Mouse (Mus musculus) forebrain, postnatal 0 days (tissue): Measurements from ENCODE around the gene Tmem206. TPM values are rescaled to one million over a fixed set of nuclear protein-coding genes. Genes with fewer than 3 reads are reported as not detected.

ENCODE experiments used
- ATAC-seq: fragments of 200-750 bp; cut with Nextera tagmentation; 2 replicates; pipeline ENCODE4 v1.8.0; 2017; ENCODE audit warnings: mild to moderate bottlenecking, moderate library complexity
- DNase-seq: peaks from one replicate; pipeline ENCODE4 v3.0.0-alpha.2; 2015
- H3K27ac ChIP-seq: fragments of 300-500 bp; sonication (generic); 2 replicates; pipeline ENCODE4 v1.5.1; 2014; ENCODE audit warnings: low read depth, mild to moderate bottlenecking, antibody characterized with exemption, low read length, moderate library complexity, mixed read lengths
- H3K27me3 ChIP-seq: fragments of 300-500 bp; sonication (generic); 2 replicates; pipeline ENCODE4 v1.6.1; 2014; ENCODE audit warnings: mild to moderate bottlenecking, low read length, mixed read lengths; ENCODE audit not compliant: insufficient read depth
- H3K36me3 ChIP-seq: fragments of 300-500 bp; sonication (generic); 2 replicates; pipeline ENCODE4 v1.6.1; 2014; ENCODE audit warnings: mild to moderate bottlenecking, moderate library complexity; ENCODE audit not compliant: insufficient read depth
- H3K4me1 ChIP-seq: fragments of 300-500 bp; sonication (generic); 2 replicates; pipeline ENCODE4 v1.6.1; 2014; ENCODE audit warnings: antibody characterized with exemption; ENCODE audit not compliant: insufficient read depth
- H3K4me2 ChIP-seq: fragments of 300-500 bp; sonication (generic); 2 replicates; pipeline ENCODE4 v1.6.1; 2014; ENCODE audit warnings: low read depth, mild to moderate bottlenecking, moderate library complexity
- H3K4me3 ChIP-seq: fragments of 300-500 bp; sonication (generic); 2 replicates; pipeline ENCODE4 v1.5.1; 2014; ENCODE audit warnings: low read depth, low read length, mixed read lengths
- H3K9ac ChIP-seq: fragments of 300-500 bp; sonication (generic); 2 replicates; pipeline ENCODE4 v1.6.1; 2014; ENCODE audit warnings: mild to moderate bottlenecking
- H3K9me3 ChIP-seq: fragments of 300-500 bp; sonication (generic); 2 replicates; pipeline ENCODE4 v1.6.1; 2016; ENCODE audit warnings: low read length
- CTCF ChIP-seq: sonication (generic); IDR thresholded peaks from 2 replicates; pipeline ENCODE4 v1.5.1; 2016; ENCODE audit warnings: antibody characterized with exemption, control low read depth, low read depth
- WGBS: fragments of 180-500 bp; shearing (Covaris S2); extraction: QIAGEN DNeasy Blood & Tissue Kit; methylation state at CpG from one replicate; pipeline ENCODE4 v1.1.7; 2014; 5-methylcytosine and 5-hydroxymethylcytosine counted together
- polyA plus RNA-seq: library from polyadenylated mRNA; unstranded; fragments of >200 nt; fragmentation: Nextera tagmentation; extraction: Ambion mirVana; gene quantifications from 2 replicates; pipeline ENCODE4 v1.2.1, GENCODE M21; 2015
- total RNA-seq: library from RNA; depleted of rRNA; stranded (reverse); fragments of >200 nt; gene quantifications from 2 replicates; pipeline ENCODE4 v1.2.3, GENCODE M21; 2014

The Tmem206 gene
- total and polyA plus RNA-seq, 2 experiments from 2014 or later = 28.3 to 30.8 TPM

DNA sequence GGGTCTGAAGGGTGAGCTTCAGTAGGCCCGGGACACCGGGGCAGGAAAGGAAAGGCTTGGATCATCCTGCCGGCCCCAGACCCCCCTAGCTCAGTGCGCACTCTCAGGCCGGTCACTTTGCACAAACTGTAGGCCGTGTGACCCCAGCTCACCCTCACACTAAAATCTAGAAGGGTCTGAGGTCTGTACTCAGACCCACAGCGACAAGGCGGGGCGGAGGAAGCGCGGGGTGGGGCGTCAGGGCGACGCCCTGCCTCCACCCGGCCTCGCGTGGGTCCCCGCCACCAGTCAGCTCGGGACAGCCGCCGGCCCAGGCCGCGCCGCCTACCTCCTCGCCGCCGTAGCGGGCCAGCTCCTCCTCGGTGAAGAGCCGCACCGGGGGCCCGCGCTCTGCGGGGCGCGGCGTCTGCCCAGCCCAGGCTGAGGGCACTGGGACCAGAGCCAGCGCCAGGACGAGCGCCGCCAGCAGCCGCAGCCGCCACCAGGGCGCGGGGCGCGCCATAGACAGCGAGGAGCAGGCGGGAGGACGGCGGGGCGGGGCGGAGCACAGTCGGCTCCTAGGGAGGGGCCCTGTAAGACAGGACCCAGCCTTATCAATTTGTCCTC, 8.0 kb upstream of the Tmem206 start, which contains the start of gene Nenf:
TSS of gene Nenf (minus strand) at position 604 of the 606 bp plus-strand sequence.
- H3K27me3 ChIP-seq = no peaks in the 10 kb centered on the region
- peak; percentile 94 for ATAC-seq
- no peaks in the 10 kb centered on the region for H3K36me3 ChIP-seq
- DNase-seq = peak; percentile 79
- peak within 1 kb of the TSS; percentile 66 for H3K4me2 ChIP-seq
- 3% methylated on average over 46 of the region's 54 CpGs for WGBS
- H3K4me3 ChIP-seq = peak within 1 kb of the TSS; percentile 70
- H3K9me3 ChIP-seq = no peaks in the 10 kb centered on the region
- H3K4me1 ChIP-seq = 0 out of 2 replicates have a peak, but pooled peaks cover 6% of the 10 kb centered on the region
- TF ChIP-seq CTCF = peak; percentile 41
- H3K9ac ChIP-seq = peak within 1 kb of the TSS; percentile 89
- peak within 1 kb of the TSS; percentile 78; the same call in 1 of the 2 replicates for H3K27ac ChIP-seq

DNA sequence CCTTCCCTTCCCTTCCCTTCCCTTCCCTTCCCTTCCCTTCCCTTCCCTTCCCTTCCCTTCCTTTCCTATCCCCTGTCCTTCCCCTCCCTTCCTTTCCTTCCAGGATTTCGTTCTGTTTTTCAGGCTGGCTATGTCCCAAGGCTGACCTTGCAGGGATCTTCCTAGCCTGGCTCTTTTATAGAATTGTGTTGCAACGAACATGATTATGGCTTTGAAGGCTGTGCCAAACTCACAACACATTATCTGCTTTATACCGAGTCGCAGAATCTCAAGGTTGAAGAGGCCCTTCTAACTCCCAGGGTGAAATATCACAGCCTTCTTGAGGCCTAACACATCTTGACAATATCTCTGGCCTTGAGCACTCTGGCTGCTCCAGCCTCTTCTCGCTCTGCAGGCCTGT, 7.0 kb upstream of the Tmem206 start:
- ATAC-seq = no peak
- no peak overlapping the region for H3K9ac ChIP-seq
- no peak overlapping the region for H3K4me3 ChIP-seq
- no peaks in the 10 kb centered on the region for H3K27me3 ChIP-seq
- H3K27ac ChIP-seq = no peak overlapping the region
- TF ChIP-seq CTCF = no peak
- H3K9me3 ChIP-seq = no peaks in the 10 kb centered on the region
- H3K4me1 ChIP-seq = 0 out of 2 replicates have a peak, but pooled peaks cover 6% of the 10 kb centered on the region
- DNase-seq = no peak
- 72% methylated on average over 5 of the region's 5 CpGs for WGBS
- no peaks in the 10 kb centered on the region for H3K36me3 ChIP-seq
- H3K4me2 ChIP-seq = no peak overlapping the region

DNA sequence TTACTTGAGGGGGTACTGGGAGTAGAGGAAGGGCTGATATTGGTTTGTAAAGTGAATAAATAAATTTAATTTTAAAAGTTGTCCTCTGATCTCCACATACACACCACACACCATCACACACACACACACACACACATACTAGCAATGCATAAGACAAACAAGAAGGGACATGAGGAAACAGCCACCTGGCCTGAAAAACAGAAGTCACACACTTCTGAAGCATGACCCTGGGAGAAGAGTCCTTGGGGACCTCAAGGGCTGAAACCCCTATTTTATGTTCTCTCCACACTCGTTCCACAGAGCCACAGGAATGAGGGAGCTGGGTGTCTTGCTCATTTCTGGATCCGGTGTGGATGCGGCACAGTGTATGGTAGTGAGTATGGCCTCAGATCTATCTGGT, 2.3 kb upstream of the Tmem206 start:
- no peak for TF ChIP-seq CTCF
- Histone ChIP-seq H3K4me3 (no peak overlapping the region), H3K27ac (no peak overlapping the region), H3K9me3 (no peaks in the 10 kb centered on the region), H3K4me2 (no peak overlapping the region), H3K36me3 (no peaks in the 10 kb centered on the region), H3K9ac (no peak overlapping the region), H3K4me1 (peaks cover 18% of the 10 kb centered on the region), H3K27me3 (no peaks in the 10 kb centered on the region)
- no peak for DNase-seq
- no peak for ATAC-seq
- WGBS = 90% methylated on average over 3 of the region's 3 CpGs

DNA sequence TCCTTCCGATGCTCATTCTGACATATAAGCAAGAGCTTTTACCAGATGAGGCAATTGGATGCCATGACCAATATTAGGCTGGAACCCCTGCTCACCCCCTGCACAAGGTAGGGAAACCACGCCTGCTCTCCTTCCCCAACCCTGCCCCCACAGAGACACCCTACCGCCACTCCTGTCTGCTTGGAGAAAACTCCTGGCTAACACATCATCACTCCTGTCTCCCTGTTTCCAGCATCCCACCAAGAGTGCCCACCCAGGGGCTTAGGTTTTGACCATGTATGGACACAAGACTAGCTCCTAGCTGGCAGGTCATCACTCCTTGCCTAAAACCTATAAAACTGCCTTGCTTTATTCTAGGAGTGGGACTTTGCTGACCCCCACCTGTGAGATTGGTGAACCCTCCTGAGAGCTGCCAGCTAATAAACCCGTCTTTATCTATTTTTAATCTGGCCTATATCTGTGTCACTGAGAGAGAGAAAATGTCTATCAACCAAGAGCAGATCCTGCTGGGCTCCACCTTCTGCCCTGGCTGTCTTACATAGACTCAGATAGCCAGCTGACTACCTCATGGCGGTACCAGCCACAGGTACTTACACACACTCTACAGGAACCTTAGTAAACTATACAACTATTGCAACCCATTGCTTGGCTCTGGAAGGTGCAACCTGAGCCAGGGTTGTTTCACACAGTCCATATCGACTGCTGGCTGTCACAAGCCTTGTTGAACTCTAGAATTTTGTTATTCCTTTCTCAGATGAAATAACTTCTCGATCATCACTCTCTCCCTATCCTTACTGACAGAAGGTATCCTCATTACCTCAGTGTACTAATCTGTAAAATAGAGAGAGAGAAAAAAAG, 750 bp upstream of the Tmem206 start:
- WGBS = 86% methylated on average over 7 of the region's 7 CpGs
- no peak for TF ChIP-seq CTCF
- no peaks in the 10 kb centered on the region for H3K9me3 ChIP-seq
- ATAC-seq = no peak
- H3K9ac ChIP-seq = peak overlapping the region; percentile 95
- H3K36me3 ChIP-seq = no peaks in the 10 kb centered on the region
- peak overlapping the region; percentile 95 for H3K27ac ChIP-seq
- peaks cover 20% of the 10 kb centered on the region for H3K4me1 ChIP-seq
- H3K4me3 ChIP-seq = peak overlapping the region; percentile 91; the same call in 1 of the 2 replicates
- H3K4me2 ChIP-seq = peak overlapping the region; percentile 86
- H3K27me3 ChIP-seq = no peaks in the 10 kb centered on the region
- no peak for DNase-seq

DNA sequence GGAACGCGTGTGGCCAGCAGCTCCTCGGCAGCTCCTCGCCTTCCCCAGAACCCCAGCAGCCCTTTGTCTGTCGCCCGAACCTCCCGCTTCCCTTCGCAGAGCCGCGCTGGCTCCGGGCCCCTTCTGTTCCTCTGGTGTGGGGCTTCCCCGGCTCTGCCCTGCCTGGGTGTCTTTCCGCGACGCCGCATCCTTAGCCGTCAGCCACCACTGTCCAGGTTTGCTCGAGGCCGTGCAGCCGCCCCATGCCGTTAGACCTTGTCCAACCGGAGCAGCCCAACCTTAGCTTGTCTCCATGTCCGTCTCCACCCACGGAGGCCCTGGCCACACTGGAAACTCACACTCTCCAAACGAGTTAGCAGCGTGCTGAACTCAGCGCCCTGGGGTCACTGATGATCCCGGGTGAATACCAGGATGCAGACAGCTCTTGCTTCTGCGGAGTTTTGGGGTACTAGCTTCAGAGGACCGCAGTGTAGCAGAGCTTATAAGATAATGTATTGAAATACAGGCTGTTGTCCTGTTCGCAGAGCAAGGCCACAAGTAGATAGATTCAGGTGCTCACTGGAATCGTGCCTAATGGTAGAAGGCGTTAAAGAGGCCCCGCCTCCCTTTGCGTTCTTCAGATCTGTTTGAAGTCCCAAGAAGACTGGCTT, 646 bp downstream of the Tmem206 start:
- WGBS = under 1% methylated on average over 35 of the region's 35 CpGs
- no peaks in the 10 kb centered on the region for H3K27me3 ChIP-seq
- TF ChIP-seq CTCF = no peak
- H3K9ac ChIP-seq = peak overlapping the region; percentile 95
- peaks cover 20% of the 10 kb centered on the region for H3K4me1 ChIP-seq
- no peaks in the 10 kb centered on the region for H3K9me3 ChIP-seq
- H3K4me3 ChIP-seq = peak overlapping the region; percentile 91
- DNase-seq (no peak), ATAC-seq (peak; percentile 72)
- peaks cover 3% of the 10 kb centered on the region; the same call in 1 of the 2 replicates for H3K36me3 ChIP-seq
- peak overlapping the region; percentile 95 for H3K27ac ChIP-seq
- H3K4me2 ChIP-seq = peak overlapping the region; percentile 86

DNA sequence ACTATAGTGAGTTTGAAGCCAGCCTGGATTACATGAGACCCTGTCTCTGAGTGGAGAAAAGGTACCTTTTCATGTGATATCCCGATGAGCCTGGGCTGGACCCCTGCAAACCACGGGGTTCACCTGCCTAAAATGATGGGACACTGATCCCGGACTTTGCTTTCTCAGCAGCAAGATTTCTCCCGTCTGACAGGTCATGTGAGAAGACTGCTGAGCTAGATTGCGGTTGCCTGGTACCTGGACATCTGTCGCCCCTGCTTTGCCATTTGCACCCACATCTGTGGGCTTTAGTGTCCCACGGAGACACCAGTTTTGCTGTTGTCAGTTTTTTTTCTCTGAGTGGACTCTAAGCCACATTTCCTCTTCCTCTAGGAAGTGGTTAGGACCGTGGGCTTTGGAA, 1.5 kb downstream of the Tmem206 start:
- DNase-seq = no peak
- peaks cover 8% of the 10 kb centered on the region; the same call in 1 of the 2 replicates for H3K36me3 ChIP-seq
- no peaks in the 10 kb centered on the region for H3K27me3 ChIP-seq
- WGBS = 71% methylated on average over 8 of the region's 8 CpGs
- H3K9ac ChIP-seq = no peak overlapping the region
- H3K4me2 ChIP-seq = peak overlapping the region; percentile 86
- H3K4me1 ChIP-seq = peaks cover 20% of the 10 kb centered on the region
- H3K27ac ChIP-seq = no peak overlapping the region
- TF ChIP-seq CTCF = no peak
- no peaks in the 10 kb centered on the region for H3K9me3 ChIP-seq
- peak overlapping the region; percentile 91 for H3K4me3 ChIP-seq
- no peak for ATAC-seq

DNA sequence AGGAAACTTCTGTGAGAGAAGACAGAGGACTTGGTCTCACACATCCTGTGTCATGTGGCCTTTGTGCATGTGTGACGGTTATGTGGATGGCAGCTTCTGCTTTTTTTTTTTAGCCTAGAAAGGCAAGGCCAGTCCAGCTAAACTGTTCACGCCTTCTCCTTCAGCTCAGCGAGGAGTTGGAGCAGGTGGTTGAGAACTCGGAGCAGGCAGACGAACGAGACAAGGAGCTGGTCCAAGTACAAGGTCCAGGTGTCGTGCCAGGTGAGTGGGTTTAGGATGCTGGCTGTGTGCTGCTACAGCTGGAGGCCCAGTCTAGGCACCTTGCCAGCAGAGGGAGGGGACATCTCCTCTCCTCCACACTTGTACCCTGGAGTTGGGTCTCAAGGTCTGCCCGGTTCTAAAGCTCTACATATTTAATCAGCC, 2.3 kb downstream of the Tmem206 start:
- DNase-seq (no peak), ATAC-seq (no peak)
- Histone ChIP-seq H3K27me3 (no peaks in the 10 kb centered on the region), H3K4me3 (no peak overlapping the region), H3K27ac (no peak overlapping the region), H3K4me2 (peak overlapping the region; percentile 86), H3K4me1 (peaks cover 20% of the 10 kb centered on the region), H3K9ac (no peak overlapping the region), H3K36me3 (peaks cover 10% of the 10 kb centered on the region), H3K9me3 (no peaks in the 10 kb centered on the region)
- TF ChIP-seq CTCF = no peak
- 50% methylated on average over 8 of the region's 8 CpGs for WGBS
